Mouse (Mus musculus) small intestine, adult 2 months (tissue): ENCODE results near the gene Trim16.

ENCODE experiments used
- CTCF ChIP-seq: fragments of 200-500 bp; IDR thresholded peaks from 2 replicates; pipeline ENCODE4 v1.5.1; 2012; ENCODE audit warnings: low read depth, mild to moderate bottlenecking, control low read depth, inconsistent platforms, low read length, moderate library complexity, mixed read lengths; ENCODE audit not compliant: insufficient replicate concordance, insufficient read length; ENCODE audit errors: extremely low read depth
- POLR2A ChIP-seq: fragments of 200-500 bp; IDR thresholded peaks from 2 replicates; pipeline ENCODE4 v1.6.1; 2012; ENCODE audit warnings: low read depth, mild to moderate bottlenecking, control low read depth, inconsistent platforms, low read length, moderate library complexity

GRCm38 (mm10) chr11:62873479-62873878 is 53.4 kb downstream of the Trim16 start:
- TF ChIP-seq POLR2A (no peak), CTCF (no peak)
